Mouse (Mus musculus) lung, embryonic 15.5 days (tissue): Measurements from ENCODE around the gene Homer2. TPM values are rescaled to one million over a fixed set of nuclear protein-coding genes. Genes with fewer than 3 reads are reported as not detected.

Experiments used
- ATAC-seq: fragments of 200-750 bp; cut with Nextera tagmentation; 2 replicates; pipeline ENCODE4 v1.8.0; 2017; ENCODE audit warnings: moderate number of reproducible peaks, borderline replicate concordance; ENCODE audit not compliant: low FRiP score, low TSS enrichment; ENCODE audit errors: extremely low read depth
- H3K27ac ChIP-seq: fragments of 300-500 bp; sonication (generic); 2 replicates; pipeline ENCODE4 v1.5.1; 2015; ENCODE audit warnings: moderate library complexity, mild to moderate bottlenecking, inconsistent platforms
- H3K27me3 ChIP-seq: fragments of 300-500 bp; sonication (generic); 2 replicates; pipeline ENCODE4 v1.6.1; 2015; ENCODE audit warnings: inconsistent platforms
- H3K36me3 ChIP-seq: fragments of 300-500 bp; sonication (generic); 2 replicates; pipeline ENCODE4 v1.6.1; 2015; ENCODE audit warnings: inconsistent platforms
- H3K4me1 ChIP-seq: fragments of 300-500 bp; sonication (generic); 2 replicates; pipeline ENCODE4 v1.6.1; 2015; ENCODE audit warnings: inconsistent platforms
- H3K4me2 ChIP-seq: fragments of 300-500 bp; sonication (generic); 2 replicates; pipeline ENCODE4 v1.6.1; 2015; ENCODE audit warnings: inconsistent platforms, mild to moderate bottlenecking, moderate library complexity
- H3K4me3 ChIP-seq: fragments of 300-500 bp; sonication (generic); 2 replicates; pipeline ENCODE4 v1.5.1; 2015; ENCODE audit warnings: mild to moderate bottlenecking, inconsistent platforms
- H3K9ac ChIP-seq: fragments of 300-500 bp; sonication (generic); 2 replicates; pipeline ENCODE4 v1.6.1; 2015; ENCODE audit warnings: inconsistent platforms
- H3K9me3 ChIP-seq: fragments of 300-500 bp; sonication (generic); 2 replicates; pipeline ENCODE4 v1.6.1; 2016; ENCODE audit warnings: inconsistent platforms
- WGBS: fragments of 180-500 bp; shearing (Covaris S2); methylation state at CpG from one replicate; pipeline ENCODE4 v1.1.7; 2015; 5-methylcytosine and 5-hydroxymethylcytosine counted together
- polyA plus RNA-seq: library from polyadenylated mRNA; unstranded; fragments of >200 nt; fragmentation: Nextera tagmentation; extraction: Ambion mirVana; gene quantifications from 2 replicates; pipeline ENCODE4 v1.2.1, GENCODE M21; 2015

The Homer2 gene
- polyA plus RNA-seq, 1 experiment from 2014 or later: 41.1 TPM

- no peak overlapping the region for H3K27ac ChIP-seq
Observed at GRCm38 (mm10) chr7:81599379-81600280, 107.7 kb downstream of the Homer2 start.

GRCm38 (mm10) chr7:81597660-81598059, 109.7 kb downstream of the Homer2 start:
- H3K4me1 ChIP-seq: no peaks in the 10 kb centered on the region
- H3K27ac ChIP-seq: no peak overlapping the region
- ATAC-seq: no peak

More at GRCm38 (mm10) chr7:81599379-81600280, 107.7 kb downstream of the Homer2 start:
- no peak overlapping the region for H3K9ac ChIP-seq
- 55% methylated on average over 8 of the region's 8 CpGs for WGBS
- no peak overlapping the region for H3K4me3 ChIP-seq
- ATAC-seq: no peak
- no peaks in the 10 kb centered on the region for H3K27me3 ChIP-seq
- H3K4me2 ChIP-seq: no peak overlapping the region
- peaks cover 23% of the 10 kb centered on the region for H3K36me3 ChIP-seq
- no peaks in the 10 kb centered on the region for H3K9me3 ChIP-seq
- H3K4me1 ChIP-seq: no peaks in the 10 kb centered on the region

GRCm38 (mm10) chr7:81596086-81596485, 111.2 kb downstream of the Homer2 start:
- Histone ChIP-seq H3K4me3 (no peak overlapping the region), H3K4me1 (no peaks in the 10 kb centered on the region), H3K9ac (no peak overlapping the region), H3K27me3 (no peaks in the 10 kb centered on the region), H3K4me2 (no peak overlapping the region), H3K9me3 (no peaks in the 10 kb centered on the region), H3K27ac (no peak overlapping the region), H3K36me3 (peaks cover 54% of the 10 kb centered on the region)
- 76% methylated on average over 6 of the region's 6 CpGs for WGBS
- no peak for ATAC-seq

More at GRCm38 (mm10) chr7:81597660-81598059, 109.7 kb downstream of the Homer2 start:
- no peak overlapping the region for H3K4me3 ChIP-seq
- 92% methylated on average over 1 of the region's 1 CpGs for WGBS
- H3K4me2 ChIP-seq: no peak overlapping the region
- H3K9me3 ChIP-seq: no peaks in the 10 kb centered on the region
- H3K9ac ChIP-seq: no peak overlapping the region
- H3K36me3 ChIP-seq: peaks cover 39% of the 10 kb centered on the region
- H3K27me3 ChIP-seq: no peaks in the 10 kb centered on the region

- no peak overlapping the region for H3K27ac ChIP-seq
- 64% methylated on average over 5 of the region's 5 CpGs for WGBS
- H3K27me3 ChIP-seq: no peaks in the 10 kb centered on the region
- no peaks in the 10 kb centered on the region for H3K9me3 ChIP-seq
- no peak overlapping the region for H3K4me3 ChIP-seq
- no peaks in the 10 kb centered on the region for H3K4me1 ChIP-seq
- H3K36me3 ChIP-seq: peaks cover 56% of the 10 kb centered on the region
- H3K9ac ChIP-seq: no peak overlapping the region
- no peak overlapping the region for H3K4me2 ChIP-seq
- ATAC-seq: no peak
Observed at GRCm38 (mm10) chr7:81595056-81595455, 112.3 kb downstream of the Homer2 start.

GRCm38 (mm10) chr7:81593387-81593786, 113.9 kb downstream of the Homer2 start:
- Histone ChIP-seq H3K9me3 (no peaks in the 10 kb centered on the region), H3K36me3 (peaks cover 56% of the 10 kb centered on the region), H3K4me1 (no peaks in the 10 kb centered on the region), H3K27me3 (no peaks in the 10 kb centered on the region), H3K27ac (no peak overlapping the region), H3K4me3 (no peak overlapping the region), H3K4me2 (no peak overlapping the region), H3K9ac (no peak overlapping the region)
- WGBS: 80% methylated on average over 8 of the region's 8 CpGs
- ATAC-seq: no peak

- no peak for ATAC-seq
- peaks cover 52% of the 10 kb centered on the region for H3K36me3 ChIP-seq
- H3K4me2 ChIP-seq: no peak overlapping the region
- H3K27ac ChIP-seq: no peak overlapping the region
- WGBS: 69% methylated on average over 9 of the region's 9 CpGs
- H3K4me1 ChIP-seq: no peaks in the 10 kb centered on the region
- no peaks in the 10 kb centered on the region for H3K27me3 ChIP-seq
- no peak overlapping the region for H3K9ac ChIP-seq
- no peak overlapping the region for H3K4me3 ChIP-seq
- H3K9me3 ChIP-seq: no peaks in the 10 kb centered on the region
Observed at GRCm38 (mm10) chr7:81592686-81593085, 114.6 kb downstream of the Homer2 start.

GRCm38 (mm10) chr7:81587238-81587637, 120.1 kb downstream of the Homer2 start:
- Histone ChIP-seq H3K36me3 (peaks cover 43% of the 10 kb centered on the region), H3K4me3 (no peak overlapping the region), H3K9me3 (no peaks in the 10 kb centered on the region)

GRCm38 (mm10) chr7:81585326-81585725, 122.0 kb downstream of the Homer2 start:
- no peak for ATAC-seq

More at GRCm38 (mm10) chr7:81587238-81587637, 120.1 kb downstream of the Homer2 start:
- H3K27ac ChIP-seq: no peak overlapping the region
- 68% methylated on average over 4 of the region's 4 CpGs for WGBS
- H3K4me2 ChIP-seq: no peak overlapping the region
- H3K27me3 ChIP-seq: no peaks in the 10 kb centered on the region
- H3K4me1 ChIP-seq: no peaks in the 10 kb centered on the region
- no peak overlapping the region for H3K9ac ChIP-seq
- no peak for ATAC-seq

GRCm38 (mm10) chr7:81583512-81583911, 123.8 kb downstream of the Homer2 start:
- Histone ChIP-seq H3K27ac (no peak overlapping the region), H3K4me2 (no peak overlapping the region), H3K36me3 (peaks cover 41% of the 10 kb centered on the region), H3K4me3 (no peak overlapping the region), H3K4me1 (no peaks in the 10 kb centered on the region), H3K9ac (no peak overlapping the region), H3K27me3 (no peaks in the 10 kb centered on the region), H3K9me3 (no peaks in the 10 kb centered on the region)
- 64% methylated on average over 3 of the region's 3 CpGs for WGBS
- no peak for ATAC-seq

More at GRCm38 (mm10) chr7:81585326-81585725, 122.0 kb downstream of the Homer2 start:
- no peaks in the 10 kb centered on the region for H3K9me3 ChIP-seq
- no peaks in the 10 kb centered on the region for H3K4me1 ChIP-seq
- H3K9ac ChIP-seq: no peak overlapping the region
- H3K36me3 ChIP-seq: peaks cover 33% of the 10 kb centered on the region
- H3K4me2 ChIP-seq: no peak overlapping the region
- H3K27me3 ChIP-seq: no peaks in the 10 kb centered on the region
- H3K4me3 ChIP-seq: no peak overlapping the region
- H3K27ac ChIP-seq: no peak overlapping the region
- 79% methylated on average over 7 of the region's 7 CpGs for WGBS

- no peaks in the 10 kb centered on the region for H3K9me3 ChIP-seq
- peaks cover 25% of the 10 kb centered on the region for H3K36me3 ChIP-seq
- ATAC-seq: no peak
- WGBS: 96% methylated on average over 5 of the region's 5 CpGs
- H3K4me2 ChIP-seq: no peak overlapping the region
- no peak overlapping the region for H3K9ac ChIP-seq
- H3K27ac ChIP-seq: no peak overlapping the region
- H3K4me1 ChIP-seq: no peaks in the 10 kb centered on the region
- H3K4me3 ChIP-seq: no peak overlapping the region
- H3K27me3 ChIP-seq: no peaks in the 10 kb centered on the region
Observed at GRCm38 (mm10) chr7:81579312-81579711, 128.0 kb downstream of the Homer2 start.

- H3K27me3 ChIP-seq: no peaks in the 10 kb centered on the region
- H3K27ac ChIP-seq: no peak overlapping the region
- no peak overlapping the region for H3K4me3 ChIP-seq
- no peak for ATAC-seq
- H3K4me2 ChIP-seq: no peak overlapping the region
- H3K36me3 ChIP-seq: peaks cover 25% of the 10 kb centered on the region
- 88% methylated on average over 7 of the region's 7 CpGs for WGBS
- no peak overlapping the region for H3K9ac ChIP-seq
- no peaks in the 10 kb centered on the region for H3K9me3 ChIP-seq
- peaks cover under 1% of the 10 kb centered on the region; the same call in 1 of the 2 replicates for H3K4me1 ChIP-seq
Observed at GRCm38 (mm10) chr7:81578413-81578812, 128.9 kb downstream of the Homer2 start.

- H3K27ac ChIP-seq: no peak overlapping the region
- no peaks in the 10 kb centered on the region for H3K27me3 ChIP-seq
- H3K9me3 ChIP-seq: no peaks in the 10 kb centered on the region
- H3K4me1 ChIP-seq: peaks cover 6% of the 10 kb centered on the region
- H3K4me2 ChIP-seq: no peak overlapping the region
- H3K36me3 ChIP-seq: peaks cover 25% of the 10 kb centered on the region
- no peak for ATAC-seq
- 91% methylated on average over 3 of the region's 3 CpGs for WGBS
- no peak overlapping the region for H3K4me3 ChIP-seq
- no peak overlapping the region for H3K9ac ChIP-seq
Observed at GRCm38 (mm10) chr7:81577872-81578271, 129.5 kb downstream of the Homer2 start.
